Mouse (Mus musculus) limb, embryonic 13.5 days (tissue): ENCODE data around the gene Mars2. TPM values are rescaled to one million over a fixed set of nuclear protein-coding genes. Genes with fewer than 3 reads are reported as not detected.
A peak's percentile ranks its signal among the peaks of the same experiment; 100 is the strongest.

Experiments
- ATAC-seq: fragments of 200-750 bp; cut with Nextera tagmentation; 2 replicates; pipeline ENCODE4 v1.8.0; 2017; ENCODE audit warnings: low read depth, moderate number of reproducible peaks, moderate TSS enrichment; ENCODE audit not compliant: low FRiP score
- H3K27ac ChIP-seq: fragments of 300-500 bp; sonication (generic); 2 replicates; pipeline ENCODE4 v1.5.1; 2015; ENCODE audit warnings: inconsistent platforms, mild to moderate bottlenecking, moderate library complexity
- H3K27me3 ChIP-seq: fragments of 300-500 bp; sonication (generic); 2 replicates; pipeline ENCODE4 v1.6.1; 2015; ENCODE audit warnings: mild to moderate bottlenecking, inconsistent platforms
- H3K36me3 ChIP-seq: fragments of 300-500 bp; sonication (generic); 2 replicates; pipeline ENCODE4 v1.6.1; 2015; ENCODE audit warnings: inconsistent platforms, mild to moderate bottlenecking, moderate library complexity
- H3K4me1 ChIP-seq: fragments of 300-500 bp; sonication (generic); 2 replicates; pipeline ENCODE4 v1.6.1; 2015; ENCODE audit warnings: inconsistent platforms
- H3K4me2 ChIP-seq: fragments of 300-500 bp; sonication (generic); replicated peaks from 2 replicates; pipeline ENCODE4 v1.6.1; 2015; ENCODE audit warnings: inconsistent platforms, mild to moderate bottlenecking, moderate library complexity
- H3K4me3 ChIP-seq: fragments of 300-500 bp; sonication (generic); 2 replicates; pipeline ENCODE4 v1.5.1; 2015; ENCODE audit warnings: moderate library complexity, mild to moderate bottlenecking, inconsistent platforms
- H3K9ac ChIP-seq: fragments of 300-500 bp; sonication (generic); 2 replicates; pipeline ENCODE4 v1.6.1; 2015; ENCODE audit warnings: mild to moderate bottlenecking, inconsistent platforms
- H3K9me3 ChIP-seq: fragments of 300-500 bp; sonication (generic); 2 replicates; pipeline ENCODE4 v1.6.1; 2016; ENCODE audit warnings: inconsistent platforms
- WGBS: fragments of 180-500 bp; shearing (Covaris S2); methylation state at CpG from one replicate; pipeline ENCODE4 v1.1.7; 2015; 5-methylcytosine and 5-hydroxymethylcytosine counted together
- polyA plus RNA-seq: library from polyadenylated mRNA; unstranded; fragments of >200 nt; fragmentation: Nextera tagmentation; extraction: Ambion mirVana; gene quantifications from 2 replicates; pipeline ENCODE4 v1.2.1, GENCODE M21; 2015

The Mars2 gene
- 2.5 and 2.7 TPM in 2 replicates for polyA plus RNA-seq

DNA sequence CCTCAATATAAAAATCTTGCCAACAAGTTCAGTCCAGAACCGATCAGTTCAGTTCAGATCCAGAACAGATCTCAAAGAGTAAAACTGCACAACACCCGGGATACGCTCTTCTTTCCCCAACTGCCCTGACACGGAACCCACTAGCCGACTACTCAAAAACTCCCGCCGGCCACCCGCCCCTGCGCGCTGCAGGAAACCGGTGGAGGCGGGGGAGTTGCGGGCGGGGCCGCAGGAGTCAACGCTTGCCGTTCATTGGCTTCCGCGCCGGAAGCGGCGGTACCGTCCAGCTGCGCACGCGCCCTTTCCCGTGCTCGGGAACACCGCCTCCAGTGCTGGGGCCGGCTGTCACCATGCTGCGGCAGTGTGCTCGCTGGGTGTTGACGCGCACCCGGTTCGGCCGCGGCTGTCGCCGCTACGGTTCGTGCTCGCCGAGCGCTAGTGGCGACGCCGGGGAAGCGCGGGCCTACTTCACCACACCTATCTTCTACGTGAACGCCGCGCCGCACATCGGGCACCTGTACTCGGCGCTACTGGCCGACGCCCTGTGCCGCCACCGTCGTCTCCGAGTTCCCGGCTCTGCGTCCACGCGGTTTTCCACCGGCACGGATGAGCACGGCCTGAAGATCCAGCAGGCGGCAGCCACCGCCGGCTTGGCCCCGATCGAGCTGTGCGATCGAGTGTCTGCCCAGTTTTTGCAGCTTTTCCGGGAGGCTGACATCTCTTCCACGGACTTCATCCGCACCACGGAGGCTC lies at the start of gene Mars2:
Gene Mars2 (plus strand): TSS at position 288 of the 753 bp plus-strand sequence.
- H3K4me2 ChIP-seq, result peak within 1 kb of the TSS; percentile 98
- peaks cover 37% of the 10 kb centered on the region for H3K4me1 ChIP-seq
- H3K4me3 ChIP-seq, result peak within 1 kb of the TSS; percentile 83
- H3K36me3 ChIP-seq, result no peaks in the 10 kb centered on the region
- no peaks in the 10 kb centered on the region for H3K27me3 ChIP-seq
- peak; percentile 99 for ATAC-seq
- H3K27ac ChIP-seq, result peak within 1 kb of the TSS; percentile 23; the same call in 1 of the 2 replicates
- no peaks in the 10 kb centered on the region for H3K9me3 ChIP-seq
- peak within 1 kb of the TSS; percentile 80 for H3K9ac ChIP-seq
- WGBS, result under 1% methylated on average over 82 of the region's 82 CpGs

DNA sequence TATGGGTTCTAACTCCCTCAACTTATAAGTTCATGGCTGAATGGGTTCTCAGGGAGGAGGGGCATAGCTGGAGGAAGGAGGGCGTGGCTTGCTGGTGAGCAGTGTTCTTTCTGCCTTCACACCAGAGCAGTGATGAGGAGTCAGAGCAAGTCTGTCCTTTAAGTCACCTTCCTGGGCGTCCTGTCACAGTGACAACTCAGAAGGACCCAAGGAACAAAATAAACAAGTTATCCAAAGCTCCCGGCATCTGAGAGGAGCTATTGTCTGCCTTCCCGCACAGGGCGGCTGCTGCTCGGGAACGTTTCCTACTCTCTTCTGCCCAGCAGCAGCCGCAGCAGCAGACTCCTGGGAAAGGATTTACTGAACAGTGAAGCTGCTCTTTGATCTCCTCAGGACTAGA lies 45.0 kb upstream of the Mars2 start:
- H3K4me1 ChIP-seq, result peaks cover 45% of the 10 kb centered on the region
- peak overlapping the region; percentile 41 for H3K4me2 ChIP-seq
- peaks cover 58% of the 10 kb centered on the region for H3K36me3 ChIP-seq
- WGBS, result 31% methylated on average over 8 of the region's 8 CpGs
- no peak overlapping the region for H3K27ac ChIP-seq
- H3K4me3 ChIP-seq, result 0 out of 2 replicates have a peak overlapping the region, but pooled peaks have one; percentile 15
- no peak overlapping the region for H3K9ac ChIP-seq
- no peak for ATAC-seq
- H3K9me3 ChIP-seq, result no peaks in the 10 kb centered on the region
- no peaks in the 10 kb centered on the region for H3K27me3 ChIP-seq

DNA sequence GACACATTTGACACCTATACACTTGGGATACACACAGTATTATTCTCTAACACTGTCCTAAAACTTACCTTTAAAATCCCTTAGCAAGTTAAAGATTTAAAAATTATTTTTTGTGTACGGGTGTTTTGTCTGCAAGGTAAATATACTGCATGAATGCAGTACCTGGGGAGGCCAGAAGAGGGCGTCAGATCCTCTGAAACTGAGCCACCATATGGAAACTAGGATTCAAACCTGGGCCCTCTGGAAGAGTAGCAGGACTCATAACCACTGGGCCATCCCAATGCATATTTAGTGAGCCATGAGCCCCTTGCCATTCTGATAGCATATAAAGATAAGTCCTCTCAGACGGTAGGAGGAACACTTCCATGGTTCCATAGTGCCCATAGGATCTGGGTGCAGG lies 44.2 kb upstream of the Mars2 start:
- Histone ChIP-seq H3K9me3 (no peaks in the 10 kb centered on the region), H3K9ac (no peak overlapping the region), H3K27me3 (no peaks in the 10 kb centered on the region), H3K36me3 (peaks cover 53% of the 10 kb centered on the region), H3K4me1 (peaks cover 45% of the 10 kb centered on the region), H3K4me3 (no peak overlapping the region), H3K27ac (peak overlapping the region; percentile 58; the same call in 1 of the 2 replicates), H3K4me2 (no peak overlapping the region)
- no peak for ATAC-seq
- WGBS, result 45% methylated on average over 3 of the region's 3 CpGs

DNA sequence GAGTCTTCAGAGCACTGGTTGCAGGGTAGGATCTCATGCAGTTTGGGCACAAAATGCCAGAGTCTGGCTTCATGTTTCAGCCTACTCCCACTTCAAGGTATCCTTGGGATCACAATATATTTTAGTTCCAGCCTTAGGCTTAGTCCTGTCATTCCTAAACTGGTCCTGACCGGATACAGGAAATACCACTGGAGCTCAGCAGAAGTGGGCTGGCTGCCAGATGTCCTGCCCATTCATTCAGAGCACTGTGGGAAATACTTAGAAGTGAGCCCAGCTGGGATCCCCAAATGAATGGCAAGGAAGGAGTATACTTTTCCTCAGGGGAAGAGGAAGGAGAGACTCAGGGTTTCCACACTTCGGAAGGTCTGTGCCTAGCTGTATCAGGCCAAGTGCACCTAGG lies 43.7 kb upstream of the Mars2 start:
- WGBS, result 8% methylated on average over 2 of the region's 2 CpGs

DNA sequence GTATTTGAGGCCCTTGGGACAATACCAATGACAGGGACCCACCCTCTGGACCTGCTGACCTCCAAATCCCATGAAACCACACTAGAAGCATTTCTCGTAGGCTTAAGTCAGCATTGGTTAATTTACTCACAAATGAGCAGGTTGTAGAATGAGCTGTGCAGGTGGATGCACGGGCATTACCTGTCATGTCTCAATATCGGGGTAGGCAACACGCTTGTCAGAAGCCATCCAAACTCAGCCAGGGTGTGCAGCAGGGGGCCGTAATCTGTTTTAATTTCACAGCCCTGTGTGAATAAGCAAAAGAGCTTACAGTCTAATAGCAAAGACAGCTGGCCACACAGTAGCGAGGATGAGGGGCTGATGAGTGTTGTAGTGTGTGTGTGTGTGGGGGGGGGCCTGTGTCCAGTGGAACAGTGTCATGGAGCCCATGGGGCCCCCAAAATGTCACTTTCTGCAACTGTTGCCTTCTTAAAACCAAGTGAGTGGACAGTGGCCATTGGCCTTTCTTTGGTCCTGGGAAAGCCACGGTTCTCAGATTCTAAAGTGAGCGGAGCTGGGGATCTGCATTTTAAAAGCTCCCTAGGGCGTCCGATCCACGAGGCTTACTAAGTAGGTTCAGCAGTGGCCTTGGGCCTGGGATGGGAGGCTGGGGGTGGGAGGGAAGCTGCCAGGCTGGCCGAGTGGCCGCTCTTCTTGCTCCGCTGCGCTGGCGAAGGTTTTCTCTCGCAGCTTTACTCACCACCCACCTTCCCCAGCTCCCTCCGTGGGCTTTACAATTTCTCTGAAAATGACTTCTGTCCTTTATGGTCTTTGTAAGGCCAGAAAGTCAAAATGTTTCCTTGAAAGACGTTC lies 42.7 kb upstream of the Mars2 start:
- H3K9ac ChIP-seq, result no peak overlapping the region
- no peaks in the 10 kb centered on the region for H3K9me3 ChIP-seq
- no peak overlapping the region for H3K4me3 ChIP-seq
- H3K36me3 ChIP-seq, result peaks cover 53% of the 10 kb centered on the region
- H3K27me3 ChIP-seq, result no peaks in the 10 kb centered on the region
- no peak for ATAC-seq
- peaks cover 45% of the 10 kb centered on the region for H3K4me1 ChIP-seq
- no peak overlapping the region for H3K4me2 ChIP-seq
- WGBS, result 42% methylated on average over 19 of the region's 19 CpGs
- H3K27ac ChIP-seq, result no peak overlapping the region; the same call in 1 of the 2 replicates

More for the DNA sequence above, 43.7 kb upstream of the Mars2 start:
- no peaks in the 10 kb centered on the region for H3K9me3 ChIP-seq
- no peak overlapping the region for H3K9ac ChIP-seq
- peak overlapping the region; percentile 58; the same call in 1 of the 2 replicates for H3K27ac ChIP-seq
- H3K27me3 ChIP-seq, result no peaks in the 10 kb centered on the region
- no peak overlapping the region for H3K4me3 ChIP-seq
- ATAC-seq, result peak; percentile 38
- peaks cover 53% of the 10 kb centered on the region for H3K36me3 ChIP-seq
- H3K4me1 ChIP-seq, result peaks cover 45% of the 10 kb centered on the region
- H3K4me2 ChIP-seq, result no peak overlapping the region

DNA sequence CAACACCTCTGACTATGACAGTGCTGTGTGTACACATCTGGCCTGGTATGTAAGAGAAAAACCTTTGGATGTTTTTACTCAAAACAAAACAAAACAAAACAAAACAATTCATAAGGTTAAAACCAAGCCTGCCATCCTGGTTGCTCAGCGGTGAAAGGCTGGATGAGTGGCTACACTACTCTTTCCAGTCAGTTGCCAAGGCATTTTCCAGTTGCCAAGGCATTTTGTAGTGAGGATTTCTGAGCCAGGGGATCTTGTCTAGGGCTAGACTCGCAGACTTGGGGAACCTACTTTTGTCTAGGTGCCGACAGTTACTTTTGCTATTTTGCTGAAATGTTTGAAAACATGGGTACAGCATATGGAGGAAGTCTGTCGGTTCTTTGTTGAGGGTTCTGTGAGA lies 42.0 kb upstream of the Mars2 start:
- Histone ChIP-seq H3K36me3 (peaks cover 49% of the 10 kb centered on the region), H3K9ac (no peak overlapping the region), H3K27me3 (no peaks in the 10 kb centered on the region), H3K4me2 (no peak overlapping the region), H3K4me1 (peaks cover 45% of the 10 kb centered on the region), H3K27ac (no peak overlapping the region), H3K4me3 (no peak overlapping the region), H3K9me3 (no peaks in the 10 kb centered on the region)
- 67% methylated on average over 4 of the region's 4 CpGs for WGBS
- no peak for ATAC-seq

DNA sequence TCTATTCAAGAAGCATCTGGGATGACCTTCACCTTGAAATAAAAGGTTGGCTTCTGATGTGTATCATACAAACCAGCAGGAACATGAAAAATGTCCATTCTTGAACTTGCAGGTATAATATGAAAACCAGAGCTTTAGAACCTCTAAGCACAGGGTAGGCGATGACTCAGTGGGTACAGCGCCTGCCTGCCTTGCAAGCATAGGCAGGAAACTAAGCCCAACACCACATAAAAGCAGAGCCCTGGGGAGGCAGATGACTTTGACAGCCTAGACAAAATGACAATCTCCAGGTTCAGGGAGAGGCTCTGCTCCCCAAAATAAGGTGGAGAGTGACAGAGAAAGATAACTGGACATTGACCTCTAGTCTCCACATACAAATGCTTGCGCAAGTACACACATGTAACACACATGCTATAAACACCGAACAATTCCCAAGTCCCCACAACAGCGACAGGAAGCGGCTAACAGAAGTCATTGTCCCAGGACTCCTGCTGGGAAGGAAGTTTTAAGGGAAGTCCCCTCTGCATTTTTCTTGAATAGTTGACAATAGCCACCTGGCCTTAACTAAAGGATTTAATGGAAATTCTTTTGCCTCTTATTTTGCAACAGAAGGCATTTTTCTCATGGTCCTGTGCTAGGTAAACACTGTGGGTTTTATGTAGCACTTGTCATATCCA lies 40.5 kb upstream of the Mars2 start:
- Histone ChIP-seq H3K4me3 (no peak overlapping the region), H3K9ac (no peak overlapping the region), H3K9me3 (no peaks in the 10 kb centered on the region), H3K4me2 (no peak overlapping the region), H3K36me3 (peaks cover 45% of the 10 kb centered on the region), H3K27ac (no peak overlapping the region), H3K4me1 (peaks cover 45% of the 10 kb centered on the region), H3K27me3 (no peaks in the 10 kb centered on the region)
- no peak for ATAC-seq
- WGBS, result 46% methylated on average over 6 of the region's 6 CpGs

DNA sequence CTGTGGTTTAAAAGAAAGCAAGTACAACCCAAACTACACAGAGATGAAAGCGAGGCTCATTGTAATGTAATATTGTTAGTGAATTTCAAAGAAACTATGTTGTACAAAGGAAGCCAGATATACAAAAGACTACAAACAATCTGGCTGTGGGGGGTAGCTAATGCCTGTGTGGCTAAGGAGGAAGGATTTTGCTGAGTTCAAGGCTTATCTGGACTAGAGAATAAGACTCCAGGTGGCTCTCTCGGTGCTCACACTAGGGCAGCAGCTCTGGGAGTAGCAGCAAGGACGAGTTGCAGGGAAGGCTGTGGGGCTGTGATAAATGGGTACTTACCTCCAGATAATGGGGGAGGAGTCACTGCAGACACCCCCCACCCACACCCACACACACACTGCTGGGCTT lies 38.3 kb upstream of the Mars2 start:
- Histone ChIP-seq H3K36me3 (peaks cover 52% of the 10 kb centered on the region), H3K27ac (no peak overlapping the region), H3K4me1 (peaks cover 37% of the 10 kb centered on the region), H3K9me3 (no peaks in the 10 kb centered on the region), H3K4me2 (no peak overlapping the region), H3K9ac (no peak overlapping the region), H3K27me3 (no peaks in the 10 kb centered on the region), H3K4me3 (no peak overlapping the region)
- WGBS, result 48% methylated on average over 3 of the region's 3 CpGs
- ATAC-seq, result no peak

DNA sequence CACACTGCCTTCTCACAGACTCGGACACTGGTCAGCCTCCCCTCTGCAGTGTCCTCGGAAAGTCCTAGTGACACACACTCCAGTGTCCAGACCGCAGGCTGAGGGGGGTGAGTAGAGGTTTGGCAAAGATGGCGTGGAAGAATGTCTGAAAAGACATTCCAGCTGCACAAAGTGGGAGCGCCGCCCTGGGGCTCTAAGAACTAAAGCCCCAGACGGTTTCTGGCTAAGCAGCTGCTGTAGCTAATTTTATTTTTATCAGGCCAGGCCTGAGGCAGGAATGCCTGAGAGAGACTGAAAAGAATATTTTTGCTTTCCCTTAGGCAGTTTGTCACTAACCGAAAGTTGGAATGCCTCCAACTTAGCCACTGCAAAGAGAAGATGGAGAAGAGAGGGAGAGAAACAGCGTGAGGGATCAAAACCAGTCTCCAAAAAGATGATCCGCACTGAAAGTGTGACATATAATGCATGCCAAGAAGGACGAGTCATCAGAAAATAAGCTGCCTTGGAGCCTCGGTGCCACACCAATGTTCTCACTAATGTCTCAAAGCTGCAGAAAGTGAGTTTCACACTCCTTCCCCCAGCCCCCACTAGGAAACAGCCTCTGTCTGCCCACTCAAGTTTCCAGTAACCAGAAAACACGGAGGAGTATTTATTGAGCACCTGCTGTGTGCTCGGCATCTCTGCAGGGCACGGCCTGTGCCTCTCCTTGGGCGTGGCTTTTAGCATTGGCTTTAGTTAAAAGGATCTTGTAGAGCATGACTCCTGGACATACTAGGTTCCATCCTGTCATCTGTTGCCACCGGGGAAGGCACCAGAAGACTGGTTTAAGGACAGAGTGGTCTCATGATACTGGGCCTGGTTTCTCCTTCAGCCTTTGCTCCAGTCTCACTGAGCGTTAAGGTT lies 34.9 kb upstream of the Mars2 start:
- no peak overlapping the region for H3K4me2 ChIP-seq
- 65% methylated on average over 18 of the region's 18 CpGs for WGBS
- H3K9me3 ChIP-seq, result no peaks in the 10 kb centered on the region
- H3K27me3 ChIP-seq, result no peaks in the 10 kb centered on the region
- peak overlapping the region; percentile 48; the same call in 1 of the 2 replicates for H3K27ac ChIP-seq
- peak; percentile 29; the same call in 1 of the 2 replicates for ATAC-seq
- no peak overlapping the region for H3K9ac ChIP-seq
- no peak overlapping the region for H3K4me3 ChIP-seq
- peaks cover 53% of the 10 kb centered on the region for H3K36me3 ChIP-seq
- H3K4me1 ChIP-seq, result peaks cover 10% of the 10 kb centered on the region

DNA sequence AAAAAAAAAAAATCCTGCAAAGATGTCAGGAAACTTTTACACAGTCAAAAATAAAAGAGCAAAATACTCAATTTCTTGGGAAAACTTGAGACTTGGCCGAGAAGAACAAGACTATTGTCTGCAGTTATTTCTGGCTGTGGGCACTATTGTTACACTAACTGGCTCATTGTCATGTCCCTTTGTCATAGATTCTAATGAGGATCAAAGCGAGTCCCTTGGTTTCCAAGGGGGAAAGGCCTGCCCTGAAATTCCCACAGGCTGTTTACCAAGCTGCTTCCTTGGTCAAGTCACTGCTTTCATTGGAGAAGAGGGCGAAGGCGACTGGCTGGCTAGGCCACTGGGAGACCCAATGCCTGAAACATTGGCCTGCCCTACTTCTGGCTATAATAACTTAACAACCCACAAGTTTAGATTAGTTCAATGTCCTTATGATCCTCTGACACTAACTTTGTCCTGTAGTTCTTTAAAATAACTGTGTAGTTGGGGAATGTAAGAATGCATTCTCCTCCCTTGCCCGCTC lies 31.1 kb upstream of the Mars2 start:
- ATAC-seq, result no peak
- H3K27ac ChIP-seq, result no peak overlapping the region
- H3K36me3 ChIP-seq, result peaks cover 64% of the 10 kb centered on the region
- no peak overlapping the region for H3K9ac ChIP-seq
- WGBS, result 71% methylated on average over 5 of the region's 5 CpGs
- H3K4me1 ChIP-seq, result peaks cover 23% of the 10 kb centered on the region
- no peaks in the 10 kb centered on the region for H3K27me3 ChIP-seq
- H3K9me3 ChIP-seq, result no peaks in the 10 kb centered on the region
- H3K4me2 ChIP-seq, result no peak overlapping the region
- H3K4me3 ChIP-seq, result no peak overlapping the region

DNA sequence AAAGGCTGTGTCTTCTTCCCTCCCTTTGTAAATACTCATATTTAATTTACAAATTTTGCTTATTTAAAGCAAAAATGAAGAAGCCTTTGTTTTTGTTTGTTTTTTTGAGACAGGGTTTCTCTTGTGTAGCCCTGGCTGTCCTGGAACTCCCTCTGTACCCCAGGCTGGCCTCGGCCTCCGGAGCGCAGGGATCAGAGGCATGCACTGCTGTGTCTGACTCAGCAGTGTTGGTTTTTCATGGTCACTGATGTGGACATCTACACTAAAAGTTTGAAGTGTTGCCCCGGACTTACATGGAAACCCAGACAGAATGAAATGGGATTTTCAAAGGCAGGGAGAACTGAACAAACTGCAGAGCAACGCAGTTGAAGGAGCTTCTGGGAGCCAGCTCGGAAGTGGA lies 29.4 kb upstream of the Mars2 start:
- H3K9me3 ChIP-seq, result no peaks in the 10 kb centered on the region
- peaks cover 61% of the 10 kb centered on the region for H3K36me3 ChIP-seq
- 90% methylated on average over 6 of the region's 6 CpGs for WGBS
- H3K9ac ChIP-seq, result no peak overlapping the region
- H3K4me1 ChIP-seq, result peaks cover 14% of the 10 kb centered on the region
- no peak overlapping the region for H3K4me3 ChIP-seq
- H3K27me3 ChIP-seq, result no peaks in the 10 kb centered on the region
- H3K27ac ChIP-seq, result no peak overlapping the region
- no peak for ATAC-seq
- no peak overlapping the region for H3K4me2 ChIP-seq
